Mouse (Mus musculus) monocyte, adult 5-6 weeks (primary cell): ENCODE measurements around the gene Emp1. TPM values are rescaled to one million over a fixed set of nuclear protein-coding genes. Genes with fewer than 3 reads are reported as not detected.

Source experiments
- ATAC-seq: fragments of 153-309, 156-312 bp; replicated peaks from 2 replicates; pipeline ENCODE4 v1.8.0; 2017; ENCODE audit warnings: mild to moderate bottlenecking; ENCODE audit not compliant: low TSS enrichment, insufficient number of reproducible peaks, severe bottlenecking, poor library complexity, low FRiP score
- total RNA-seq: library from RNA; stranded (forward); fragments of 200-1000, 200-491, 200-594 nt; gene quantifications from 3 replicates; pipeline ENCODE4 v1.2.3, GENCODE M21; 2017

Emp1 gene
- total RNA-seq, 1 experiment from 2014 or later: 6.1 TPM

DNA sequence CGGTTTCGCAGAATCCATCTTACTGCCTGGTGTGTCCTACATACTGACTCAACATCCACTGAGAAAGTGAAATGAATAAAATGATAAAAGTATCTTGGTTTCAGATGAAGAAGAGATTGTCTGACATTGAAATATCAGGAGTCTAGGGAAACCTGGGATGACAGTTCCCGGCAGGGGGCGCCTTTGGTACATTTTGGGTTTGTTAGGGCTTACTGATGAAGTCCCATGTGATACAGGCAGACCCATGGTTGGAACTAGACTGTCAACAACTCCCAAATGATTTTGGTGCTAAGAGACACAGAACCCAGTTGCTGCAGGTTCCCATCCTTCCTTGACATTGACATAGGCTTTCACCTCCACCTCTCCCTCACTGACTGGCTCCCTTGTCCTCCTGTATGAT is 34.7 kb downstream of the Emp1 start:
- ATAC-seq: no peak

DNA sequence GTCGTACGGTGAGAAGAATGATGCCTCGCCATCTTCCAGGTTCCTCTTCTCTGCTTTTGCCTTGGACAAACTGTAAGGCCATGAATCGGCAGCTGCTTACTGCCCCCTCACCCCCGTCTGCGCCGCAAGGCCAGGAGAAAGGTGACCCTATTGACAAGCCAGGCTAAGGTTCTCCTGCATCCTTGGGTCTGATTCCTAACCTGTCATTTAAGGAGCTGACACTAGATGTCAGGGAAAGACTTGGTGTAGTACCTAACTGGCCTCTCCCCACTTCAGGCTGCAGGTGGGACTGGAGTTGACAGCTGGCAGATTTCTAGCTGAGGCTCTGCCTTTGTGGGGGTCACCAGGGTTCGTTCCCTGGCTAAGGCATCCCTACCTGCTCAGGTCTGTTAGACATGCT is 35.4 kb downstream of the Emp1 start:
- no peak for ATAC-seq

- no peak for ATAC-seq
These were observed 36.5 kb downstream of the Emp1 start for GRCm38 (mm10) chr6:135398801-135399200.

DNA sequence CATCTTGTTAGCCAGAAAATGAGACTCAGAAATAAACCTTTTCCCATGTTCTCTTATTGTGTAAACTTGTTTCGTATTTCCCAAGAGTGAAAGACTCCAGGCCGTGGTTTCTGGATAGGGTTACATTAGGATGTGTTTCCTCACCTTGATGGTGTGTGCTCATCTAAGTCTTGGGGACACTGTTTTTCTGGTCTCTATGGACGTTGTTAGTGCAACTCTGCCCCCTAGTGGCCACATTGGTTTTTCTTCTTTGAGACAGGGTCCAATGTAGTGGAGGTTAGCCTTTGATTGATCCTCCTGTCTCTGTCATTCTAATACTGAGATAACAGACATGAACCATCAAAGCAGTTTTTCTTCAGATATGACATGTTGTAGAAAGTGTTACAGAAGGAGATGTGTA is 38.0 kb downstream of the Emp1 start:
- peak; percentile 50; the same call in 1 of the 2 replicates for ATAC-seq

GRCm38 (mm10) chr6:135405093-135405492 is 42.7 kb downstream of the Emp1 start:
- ATAC-seq: no peak

DNA sequence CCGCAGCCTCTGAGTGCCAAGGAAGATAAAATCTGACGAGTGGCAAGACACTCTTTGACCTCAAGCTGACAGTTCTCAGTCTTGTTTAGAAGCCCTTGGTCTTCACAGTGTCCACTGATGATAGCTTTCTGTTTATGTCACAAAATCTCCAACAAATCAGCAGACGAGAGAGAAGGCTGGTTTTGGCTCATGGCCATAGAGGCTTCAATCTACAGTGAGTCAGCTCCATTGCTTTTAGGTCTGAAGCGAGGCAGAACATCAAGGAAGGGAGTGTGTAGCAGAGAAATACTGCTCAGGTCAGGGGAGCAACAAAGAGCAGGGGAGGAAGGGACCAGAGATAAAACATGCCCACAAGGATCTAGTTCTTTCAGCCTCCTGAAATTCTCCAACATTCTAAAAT is 45.0 kb downstream of the Emp1 start:
- no peak for ATAC-seq

GRCm38 (mm10) chr6:135411712-135412319 is 49.5 kb downstream of the Emp1 start:
- no peak for ATAC-seq

DNA sequence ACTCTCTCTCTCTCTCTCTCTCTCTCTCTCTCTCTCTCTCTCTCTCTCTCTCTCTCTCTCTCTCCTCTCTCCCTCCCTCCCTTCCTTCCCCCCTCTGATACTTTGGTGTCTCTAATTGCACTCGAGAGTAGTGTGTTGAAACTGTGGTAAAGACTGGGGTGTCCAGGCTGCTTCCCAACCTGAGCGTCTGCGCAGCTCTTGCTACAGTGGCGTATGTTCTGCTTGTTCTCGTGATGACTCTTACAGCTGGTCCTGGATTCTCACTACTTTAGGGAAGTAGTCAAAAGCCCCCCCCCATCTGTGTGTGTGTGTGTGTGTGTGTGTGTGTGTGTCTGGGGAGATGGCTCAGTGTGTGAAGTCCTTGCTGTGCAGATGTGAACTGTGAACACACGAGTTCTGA is 50.3 kb downstream of the Emp1 start:
- no peak for ATAC-seq

- ATAC-seq: no peak
These were observed 55.1 kb downstream of the Emp1 start for GRCm38 (mm10) chr6:135417459-135417858.

- ATAC-seq: no peak
These were observed 56.0 kb downstream of the Emp1 start for GRCm38 (mm10) chr6:135418223-135418824.

DNA sequence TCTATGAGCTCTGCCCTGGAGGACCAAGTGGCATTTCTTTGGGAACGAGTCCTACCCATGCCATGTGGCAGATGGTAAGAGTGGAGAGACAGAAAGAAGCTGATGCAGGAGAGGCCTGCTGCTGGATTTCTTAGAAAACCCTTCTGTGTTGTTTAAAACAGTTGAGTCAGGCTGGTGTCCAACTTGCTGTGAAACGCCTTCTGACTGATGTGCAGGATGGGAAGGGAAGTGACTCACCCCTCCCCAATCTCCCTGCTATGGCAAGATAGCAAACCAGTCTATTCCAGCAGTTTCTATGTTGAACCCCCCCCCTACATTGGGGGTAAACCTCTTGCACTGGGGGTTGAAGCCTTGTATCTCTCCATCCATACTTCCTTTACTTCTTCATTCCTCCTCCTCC is 65.9 kb downstream of the Emp1 start:
- ATAC-seq: no peak

- no peak for ATAC-seq
These were observed 67.0 kb downstream of the Emp1 start for GRCm38 (mm10) chr6:135429268-135429909.

- no peak for ATAC-seq
These were observed 68.2 kb downstream of the Emp1 start for GRCm38 (mm10) chr6:135430441-135430970.

Other genes starting within 250 kb of the Emp1 start
- not detected in 3 replicates for gene Gprc5d, start 244.3 kb upstream of the Emp1 start, total RNA-seq
- 0.86 to 3.1 TPM (median 1.3 TPM) in 3 replicates for gene Fam234b, start 164.6 kb upstream of the Emp1 start, total RNA-seq
- 1.1 to 4.2 TPM (median 1.6 TPM) in 3 replicates for gene Hebp1, start 164.5 kb upstream of the Emp1 start, total RNA-seq
- 0.29 to 0.75 TPM in 2 of 3 replicates, not detected in the other for gene Gsg1, start 108.2 kb upstream of the Emp1 start, total RNA-seq
- gene Pbp2, start 52.1 kb upstream of the Emp1 start, total RNA-seq: 0.49 TPM in 1 of 3 replicates, not detected in the others